Mouse (Mus musculus): Measurements from ENCODE around the gene Mplkip. TPM values are rescaled to one million over a fixed set of nuclear protein-coding genes. Genes with fewer than 3 reads are reported as not detected.

The Mplkip gene
- polyA plus RNA-seq (2012; rRNA removed) = 8.5 and 9.1 TPM in 2 replicates

DNA sequence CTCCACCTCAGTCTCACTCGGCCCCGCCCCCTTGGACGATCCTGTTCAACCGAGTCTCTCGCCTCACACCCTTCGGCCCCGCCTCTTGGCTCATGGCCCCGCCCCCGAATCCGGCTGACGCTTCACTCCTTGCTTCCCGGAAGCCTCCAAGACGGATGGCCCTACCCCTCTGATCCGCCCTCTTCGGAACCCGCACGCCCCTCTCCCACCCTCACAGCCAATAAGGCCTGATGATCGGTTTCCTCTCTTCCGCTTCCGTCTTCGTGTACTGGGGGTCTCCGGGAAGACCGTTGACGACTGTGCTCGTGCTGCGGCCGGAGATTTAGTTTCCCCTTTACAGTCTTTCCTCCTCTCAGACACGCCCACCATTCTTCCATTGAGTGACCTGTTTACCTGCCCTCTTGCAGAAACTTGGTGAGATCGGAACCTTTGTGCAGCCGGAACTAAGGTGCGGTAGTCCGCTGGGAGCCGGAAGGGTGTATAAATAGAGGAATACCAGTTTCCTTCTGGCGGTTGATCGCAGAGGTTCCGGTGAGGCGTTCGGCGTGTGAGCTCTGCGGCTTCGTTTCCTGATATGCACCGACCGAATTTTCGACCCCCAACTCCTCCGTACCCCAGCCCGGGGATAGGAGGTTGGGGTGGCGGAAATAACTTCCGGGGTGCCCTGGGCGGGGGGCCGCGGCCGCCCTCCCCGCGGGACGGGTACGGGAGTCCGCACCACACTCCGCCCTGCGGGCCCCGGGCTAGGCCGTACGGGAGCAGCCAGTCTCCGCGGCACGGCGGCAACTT, at the start of gene Mplkip, which contains the start of gene Sugct:
Gene Mplkip, plus strand, starts transcription at position 282 of the 789 bp plus-strand sequence.
Gene Sugct, minus strand, starts transcription at position 643 of the 789 bp plus-strand sequence.

Other genes starting within 250 kb of the Mplkip start
- 1.1 and 1.7 TPM in 2 replicates for gene Sugct, start 361 bp downstream of the Mplkip start, polyA plus RNA-seq (2012; rRNA removed)
- gene Cdk13, start 109.9 kb downstream of the Mplkip start, polyA plus RNA-seq (2012; rRNA removed) = 8.3 and 10.0 TPM in 2 replicates
- 7.6 and 8.8 TPM in 2 replicates for gene Rala, start 249.0 kb downstream of the Mplkip start, polyA plus RNA-seq (2012; rRNA removed)